Mouse (Mus musculus): Measurements from ENCODE around the gene Katna1.
A peak's percentile ranks its signal among the peaks of the same experiment; 100 is the strongest.

DNA sequence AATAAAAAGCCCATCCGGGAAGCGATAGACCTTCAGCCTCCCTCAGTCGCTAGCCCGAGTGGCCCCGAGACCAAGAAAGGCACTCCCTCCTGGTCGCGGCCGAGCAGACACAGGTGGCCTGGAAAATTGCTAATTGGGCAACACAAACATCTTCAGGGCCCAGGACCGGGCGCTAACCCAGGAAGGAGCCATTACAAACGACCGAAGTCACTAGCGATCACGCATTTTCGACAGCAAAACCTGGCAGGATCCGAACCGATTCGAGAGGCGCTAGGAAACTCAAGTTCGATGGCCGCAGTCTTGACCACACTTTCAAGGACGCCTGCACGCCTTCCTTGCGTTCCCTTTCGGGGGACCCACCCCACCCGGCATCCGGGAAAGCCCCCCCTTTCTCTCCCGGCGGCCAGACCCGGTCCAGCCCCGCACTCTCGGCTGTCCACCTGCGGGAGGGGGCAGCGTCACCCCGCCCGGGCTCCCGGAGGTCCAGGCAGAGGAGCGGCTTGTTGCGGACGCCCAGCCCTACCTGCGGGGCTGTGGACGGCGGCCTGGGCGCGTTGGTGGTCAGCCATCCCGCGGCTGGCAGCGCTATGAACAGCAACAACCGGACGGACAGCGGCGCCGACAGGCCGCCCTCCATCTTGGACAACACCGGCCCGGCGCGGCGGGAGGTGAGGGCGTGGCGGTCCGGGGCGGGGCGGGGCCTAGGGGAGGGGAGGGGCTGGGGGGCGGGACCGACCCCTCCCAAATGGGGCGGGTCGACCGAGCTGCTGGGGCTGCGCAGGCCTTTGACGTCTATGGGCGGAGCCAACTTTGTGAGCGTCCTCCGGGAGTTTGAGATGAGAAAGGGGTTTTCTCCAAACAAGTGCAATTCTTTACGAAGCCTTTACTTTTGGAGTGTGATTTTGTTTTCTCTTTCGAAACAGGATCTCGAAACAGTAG lies 54.7 kb downstream of the Katna1 start:
- no peak for TF ChIP-seq CTCF (IDR thresholded peaks at IDR 0.05 in 2 of 3, conservative IDR thresholded peaks at IDR 0.05 in 1 of 3; ENCODE audit: control insufficient read depth in 1 of 3, insufficient read depth in 1 of 3, low read depth in 2 of 3, low read length in 3 of 3, poor library complexity in 1 of 3, severe bottlenecking in 1 of 3)
- peak; percentile 76 to 80 for TF ChIP-seq POLR2A (IDR thresholded peaks at IDR 0.05; ENCODE audit: control insufficient read depth in 1 of 2, insufficient read depth in 1 of 2, low read depth in 1 of 2, low read length in 2 of 2, poor library complexity in 1 of 2)
- no peak for TF ChIP-seq EP300 (IDR thresholded peaks at IDR 0.05; ENCODE audit: low read depth in 1 of 2, low read length in 2 of 2)
- no peak; the same call in 1 of the 2 replicates for TF ChIP-seq MXI1 (IDR thresholded peaks at IDR 0.05; ENCODE audit: low read depth, low read length)
- TF ChIP-seq MAFK (IDR thresholded peaks at IDR 0.05; ENCODE audit: borderline replicate concordance, low read depth, low read length) = no peak
- TF ChIP-seq KAT2A (conservative IDR thresholded peaks at IDR 0.05; ENCODE audit: low read depth, low read length) = no peak
- TF ChIP-seq RCOR1 (IDR thresholded peaks at IDR 0.05; ENCODE audit: low read depth, low read length) = no peak
- TF ChIP-seq CHD2 (IDR thresholded peaks at IDR 0.05; ENCODE audit: low read length) = no peak

Measured in MEL (cell line).